Mouse (Mus musculus) T-helper 1 cell (primary cell): ENCODE data around the gene Npr1.

ENCODE experiments used
- in situ Hi-C: fragments of 300-600 bp; cut with MboI, MseI; formaldehyde crosslinking; loops from one replicate; pipeline ENCODE4 v1.15.1; 2025; ENCODE audit warnings: high pct_unique_total_duplicates

Npr1 gene

DNA sequence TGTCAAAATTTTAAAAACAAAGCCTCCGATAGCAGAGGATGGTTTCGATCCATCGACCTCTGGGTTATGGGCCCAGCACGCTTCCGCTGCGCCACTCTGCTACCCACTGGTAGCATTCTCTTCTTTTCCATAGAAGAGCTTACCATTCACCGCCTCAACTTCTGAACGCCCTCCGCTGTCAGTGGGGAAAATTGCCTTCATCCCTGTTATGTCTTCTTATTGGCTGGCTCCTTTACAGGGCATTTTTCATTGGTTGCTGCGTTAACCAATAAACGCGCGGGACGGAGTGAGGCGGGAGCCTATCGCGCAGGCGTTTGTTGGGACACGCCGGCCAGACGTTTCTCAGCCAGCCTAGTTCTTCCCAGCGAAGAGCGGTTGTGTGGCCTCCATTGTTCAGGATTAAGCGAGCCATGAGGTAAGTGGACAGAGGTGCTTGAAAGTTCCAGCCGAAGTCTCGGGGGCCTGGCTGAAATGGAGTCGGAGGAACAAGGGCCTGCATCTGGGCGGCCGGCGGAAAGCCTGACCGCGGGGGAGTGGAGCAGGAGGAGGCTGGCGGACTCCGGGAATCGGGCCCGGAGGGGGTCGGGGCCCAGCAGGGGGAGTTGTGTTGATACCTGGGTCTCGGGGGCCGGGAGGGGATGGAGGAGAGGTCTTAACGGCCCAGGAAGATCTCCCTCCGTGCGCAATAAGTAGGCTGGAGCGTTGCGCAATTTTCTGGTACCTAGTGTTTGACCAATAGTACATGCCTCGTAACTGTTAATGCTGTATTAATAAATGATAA lies 10.4 kb upstream of the Npr1 start, which contains the start of gene Ilf2:
TSS of gene Ilf2 (plus strand) at position 296 of the 781 bp plus-strand sequence.
- in situ Hi-C loops: no loop called here

DNA sequence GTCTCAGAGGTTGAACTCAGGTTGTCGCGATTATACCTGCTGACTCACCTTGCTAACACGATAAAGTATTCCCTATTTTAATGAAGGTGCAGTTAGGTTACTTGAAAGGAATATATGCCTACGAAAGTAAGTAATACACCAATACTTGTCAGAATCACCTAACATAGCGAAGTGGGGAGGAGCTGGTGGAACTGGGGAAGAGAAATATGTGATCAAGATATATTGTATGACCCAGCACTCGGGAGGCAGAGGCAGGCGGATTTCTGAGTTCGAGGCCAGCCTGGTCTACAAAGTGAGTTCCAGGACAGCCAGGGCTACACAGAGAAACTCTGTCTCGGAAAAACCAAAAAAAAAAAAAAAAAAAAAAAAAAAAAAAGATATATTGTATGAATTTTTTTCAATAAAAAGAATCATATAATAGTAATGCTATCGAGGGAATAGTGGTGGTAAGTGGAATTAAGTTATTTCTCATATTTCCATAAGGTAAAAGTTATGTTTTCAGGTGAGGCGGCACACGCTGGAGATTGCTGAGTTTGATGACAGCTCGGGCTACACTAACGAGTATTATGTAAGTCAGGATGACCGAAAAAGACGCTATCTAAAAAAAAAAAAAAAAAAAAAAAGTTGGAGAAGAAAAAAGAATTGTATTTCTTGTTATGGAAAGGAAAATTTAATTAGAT lies 9.6 kb upstream of the Npr1 start:
- in situ Hi-C loops: no loop called here

DNA sequence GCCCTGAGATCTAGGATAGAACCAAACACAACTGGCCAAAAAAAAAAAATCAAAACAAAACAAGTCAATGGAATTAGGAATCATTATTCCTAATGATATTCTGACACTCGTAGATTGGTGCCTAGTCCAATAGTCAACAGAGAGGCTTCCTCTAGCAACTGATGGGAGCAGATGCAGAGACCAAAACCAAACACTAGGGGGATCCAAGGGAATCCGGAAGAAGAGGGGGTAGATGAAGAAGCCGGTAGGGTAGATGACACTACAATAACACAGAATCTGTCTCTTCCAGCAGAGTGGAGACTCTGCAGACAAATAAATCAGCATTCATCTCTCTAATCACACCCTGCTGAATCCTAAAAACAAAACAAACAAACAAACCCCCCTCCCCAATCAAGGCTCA lies 6.5 kb upstream of the Npr1 start:
- in situ Hi-C loops: no loop called here

DNA sequence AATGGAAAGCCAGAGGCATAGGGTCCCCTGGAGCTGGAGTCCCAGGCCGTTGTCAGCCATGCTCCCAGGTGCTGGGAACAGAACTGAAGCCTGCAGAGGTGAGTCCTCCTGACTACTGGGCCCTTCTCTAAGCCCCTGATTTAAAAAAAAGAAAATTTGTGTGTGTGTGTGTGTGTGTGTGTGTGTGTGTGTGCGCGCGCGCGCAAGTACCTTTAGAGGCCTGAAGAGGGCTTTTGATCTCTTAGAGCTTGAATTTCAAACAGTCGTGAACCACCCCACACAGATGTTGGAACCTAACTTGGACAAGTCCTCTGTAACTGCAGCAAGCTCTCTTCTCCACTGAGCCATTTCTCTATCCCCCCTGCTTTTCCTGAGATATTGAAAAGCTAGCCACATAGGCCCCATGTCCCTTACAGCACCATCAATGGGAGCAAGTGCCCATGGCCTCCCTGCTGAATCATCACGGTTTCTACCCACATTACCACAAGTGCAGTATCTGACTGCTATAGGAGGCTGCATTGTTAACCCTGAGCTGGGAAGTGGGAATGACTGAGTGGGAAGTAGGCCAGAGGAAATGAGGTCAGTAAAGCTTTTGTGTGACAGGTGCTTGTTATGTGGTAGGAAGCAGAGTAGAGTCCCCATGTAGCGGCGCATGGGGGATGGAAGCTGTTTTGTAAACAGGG lies 2.1 kb upstream of the Npr1 start:
- in situ Hi-C loops: no loop called here

DNA sequence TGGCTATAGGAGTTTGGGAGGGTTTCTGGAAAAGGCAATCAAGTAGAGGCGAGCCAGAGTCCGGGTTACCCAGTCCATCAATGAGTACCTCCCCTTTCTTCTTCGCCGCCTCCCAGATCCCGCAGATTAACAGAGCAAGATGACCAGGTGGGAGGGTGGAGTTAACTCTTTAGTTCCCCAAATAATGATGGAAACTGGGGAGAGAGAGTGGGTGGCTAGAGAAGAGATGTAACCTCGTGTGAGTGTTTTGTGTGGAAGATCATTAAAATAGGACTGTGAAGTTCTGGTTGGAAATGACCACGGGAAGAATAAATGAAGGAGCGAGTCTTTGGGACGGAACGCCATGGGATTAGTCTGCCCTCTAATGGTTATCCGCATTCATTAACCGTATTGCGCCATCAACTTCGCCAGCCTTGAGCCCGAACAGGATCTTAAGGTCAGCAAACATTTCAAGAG lies 673 bp upstream of the Npr1 start:
- in situ Hi-C loops: no loop called here

DNA sequence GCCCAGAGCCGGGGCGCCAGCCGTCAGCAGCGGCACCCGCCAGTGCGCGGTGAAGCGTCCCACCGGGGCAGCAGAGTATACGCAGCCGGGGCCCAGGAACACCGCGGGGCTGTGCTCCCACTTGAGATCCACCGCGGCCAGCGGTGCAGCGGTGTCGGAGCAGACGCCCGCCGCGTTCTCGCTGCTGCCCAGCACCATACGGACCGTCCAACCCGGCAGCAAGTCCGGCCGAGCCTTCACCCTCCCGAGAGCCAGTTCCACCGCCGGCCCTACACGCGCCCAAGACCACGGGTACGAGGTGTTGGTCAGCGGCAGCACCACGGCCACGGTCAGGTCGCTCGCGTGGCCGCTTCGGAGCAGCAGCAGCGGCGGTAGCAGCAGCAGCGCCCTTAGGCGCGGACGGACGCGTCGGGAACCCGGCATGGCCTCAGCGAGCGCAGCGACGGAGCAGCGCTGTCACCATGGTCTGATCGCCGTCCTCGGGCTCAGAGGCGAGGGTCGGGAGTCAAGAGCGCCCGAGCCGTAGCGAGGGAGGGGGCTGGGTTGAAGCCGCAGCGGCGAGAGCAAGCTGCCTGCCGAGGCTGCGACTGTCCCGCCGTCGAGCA lies 483 bp downstream of the Npr1 start:
- in situ Hi-C loops: no loop called here

DNA sequence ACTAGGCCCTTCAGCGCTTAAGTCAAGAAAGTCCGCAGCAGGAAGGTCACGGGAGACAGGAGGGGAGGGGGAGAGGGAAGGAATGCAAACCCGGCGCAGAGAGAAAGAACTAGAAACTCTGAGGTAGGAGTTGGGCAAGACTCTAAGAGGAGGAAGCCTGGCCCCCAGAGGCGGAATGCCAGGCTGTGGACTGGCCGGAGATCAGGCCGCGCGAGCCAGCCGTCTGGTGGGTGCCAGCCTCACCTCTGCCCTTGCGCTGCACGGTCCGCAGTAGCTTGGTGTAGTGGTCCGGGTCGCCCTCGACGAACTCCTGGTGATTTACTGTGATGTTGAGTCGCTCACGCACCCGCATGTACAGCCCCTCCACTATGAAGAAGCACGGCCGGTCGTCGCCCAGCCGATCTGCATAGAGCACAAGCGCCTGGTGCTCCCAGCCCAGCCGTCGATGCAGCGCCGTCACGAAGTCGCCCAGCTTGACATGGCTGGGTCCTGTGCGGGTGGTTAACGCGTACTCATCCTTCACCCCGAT lies 1.1 kb downstream of the Npr1 start:
- in situ Hi-C loops: loop anchor here (5.0 kb wide), 1 partner anchor 47 kb away; no protein-coding TSS in a partner anchor

DNA sequence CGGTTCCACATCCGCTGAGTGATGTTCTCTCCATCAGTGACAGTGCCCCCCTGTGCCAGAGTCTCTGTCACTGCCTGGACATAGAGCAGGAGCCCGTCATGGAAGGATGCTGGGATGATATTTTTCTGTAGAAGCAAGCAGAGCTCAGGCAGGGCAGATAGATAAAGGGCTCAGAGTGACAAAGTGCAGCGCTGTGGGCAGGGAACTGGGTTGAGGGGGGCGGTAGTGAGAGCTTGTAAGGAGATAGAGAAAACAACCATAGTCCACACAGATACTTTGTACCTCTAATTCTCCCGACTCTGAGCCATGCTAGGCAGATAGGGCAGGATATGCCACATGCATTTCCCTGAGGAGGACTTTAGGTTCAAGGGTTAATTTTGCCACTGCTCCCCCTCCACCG lies 3.1 kb downstream of the Npr1 start:
- in situ Hi-C loops: loop anchor here (5.0 kb wide), 1 partner anchor 45 kb away; no protein-coding TSS in a partner anchor

DNA sequence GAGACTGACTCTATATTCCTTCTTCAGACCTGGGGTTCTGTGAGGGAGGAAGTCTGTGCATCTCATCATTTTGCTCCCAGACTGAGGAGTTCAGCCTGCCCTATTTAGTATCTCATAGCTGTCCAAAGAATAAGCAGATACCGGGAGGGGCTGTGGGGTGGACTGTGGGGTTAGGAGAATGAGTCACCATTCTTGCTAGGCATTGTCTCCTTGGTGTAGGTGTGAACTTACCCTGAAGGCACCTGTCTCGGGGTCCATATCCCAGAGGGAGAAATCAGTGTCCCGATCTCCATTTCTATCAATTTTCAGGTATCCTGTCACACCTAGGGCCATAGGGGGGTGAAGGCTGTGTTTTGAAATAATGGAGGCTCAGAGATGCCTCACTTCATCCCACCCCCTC lies 3.7 kb downstream of the Npr1 start:
- in situ Hi-C loops: loop anchor here (5.0 kb wide), 1 partner anchor 45 kb away; no protein-coding TSS in a partner anchor

DNA sequence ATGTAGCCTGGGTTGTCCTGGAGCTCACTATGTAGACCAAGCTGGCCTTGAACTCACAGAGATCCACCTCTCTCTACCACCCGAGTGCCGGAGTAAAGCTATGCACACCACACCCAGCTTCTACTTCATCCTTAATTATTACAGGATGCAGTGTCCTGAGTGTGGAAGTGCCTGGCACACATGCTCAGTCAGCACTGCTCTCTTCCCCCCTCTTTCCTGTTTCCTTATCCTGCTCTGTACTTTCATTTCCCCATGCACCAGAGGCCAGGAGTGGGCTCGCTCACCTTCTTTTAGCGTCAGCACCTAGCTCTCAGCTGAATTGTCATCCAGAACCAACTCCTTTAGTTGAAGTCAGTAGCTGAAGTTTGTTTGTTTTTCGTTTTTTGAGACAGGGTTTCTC lies 5.4 kb downstream of the Npr1 start:
- in situ Hi-C loops: loop anchor here (5.0 kb wide), 1 partner anchor 43 kb away; no protein-coding TSS in a partner anchor

DNA sequence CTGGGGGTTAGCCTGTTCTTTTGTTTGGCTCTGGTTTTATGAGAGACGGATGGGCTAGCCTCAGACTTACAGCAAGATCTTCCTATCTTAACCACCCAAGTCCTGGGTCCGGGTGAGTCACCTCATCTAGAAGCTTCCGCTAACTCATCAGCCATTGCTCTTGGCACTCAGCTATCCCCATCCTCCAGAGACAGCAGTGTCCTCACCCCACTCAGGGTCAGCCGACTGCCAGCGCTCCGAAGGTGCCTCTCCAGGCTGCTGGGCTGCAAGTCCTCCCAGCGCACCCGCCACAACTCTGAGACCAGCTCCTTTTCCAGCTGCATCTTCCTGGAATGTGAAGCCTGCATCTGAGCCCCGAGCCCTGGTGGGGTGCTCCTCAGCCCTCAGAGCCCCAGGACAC lies 5.9 kb downstream of the Npr1 start:
- in situ Hi-C loops: loop anchor here (5.0 kb wide), 1 partner anchor 42 kb away; no protein-coding TSS in a partner anchor

DNA sequence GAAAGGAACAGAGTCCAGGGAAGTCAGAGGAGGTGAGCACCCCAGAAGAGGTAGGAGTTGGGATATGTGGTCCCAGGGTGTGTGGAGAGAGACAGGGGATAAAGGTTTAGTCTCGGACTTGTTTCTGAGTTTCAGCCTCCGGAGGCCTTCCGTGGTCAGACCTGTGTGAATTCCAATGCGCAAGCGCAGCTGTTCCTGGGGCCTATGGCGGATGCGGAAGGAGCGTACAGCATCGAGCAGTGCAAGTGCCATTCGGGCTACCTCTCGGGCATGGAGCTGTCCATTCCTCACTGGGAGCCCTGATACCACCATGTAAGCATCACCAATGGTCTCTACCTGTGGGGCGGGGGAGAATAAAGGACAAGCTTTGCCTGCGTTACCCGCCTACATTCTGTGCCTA lies 10.7 kb downstream of the Npr1 start:
- in situ Hi-C loops: no loop called here

DNA sequence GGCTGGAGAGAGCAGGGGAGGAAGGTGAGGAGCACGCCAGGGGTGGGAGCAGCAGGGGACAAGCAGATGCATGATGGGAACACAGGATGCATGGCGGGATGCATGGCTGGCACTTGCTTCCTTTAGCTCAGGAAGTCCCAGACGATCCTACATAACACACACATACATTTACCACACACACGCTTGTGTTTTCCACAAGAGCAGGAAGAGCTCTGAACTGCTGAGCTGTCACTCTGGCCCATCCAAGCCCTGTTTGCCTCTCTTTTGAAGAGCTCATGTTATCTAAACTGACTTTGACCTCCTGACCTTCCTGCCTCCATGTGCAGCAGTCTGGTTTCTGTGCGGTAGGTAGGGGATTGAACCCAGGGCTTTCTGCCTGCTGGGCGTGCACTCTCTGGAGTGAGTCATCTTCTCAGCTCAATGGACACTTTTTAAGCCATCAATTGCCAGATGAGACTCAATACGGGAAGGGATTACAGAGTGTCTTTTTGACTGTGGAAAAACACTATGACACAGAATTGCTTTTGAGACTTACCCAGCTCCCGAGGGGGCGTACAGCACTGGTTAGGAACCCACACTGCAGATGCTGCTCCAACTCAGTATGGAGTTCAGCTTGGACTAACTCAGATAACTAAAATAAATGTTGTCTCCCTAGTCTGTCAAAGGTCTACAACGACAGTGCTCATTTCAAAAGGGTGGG lies 14.1 kb downstream of the Npr1 start:
- in situ Hi-C loops: no loop called here

DNA sequence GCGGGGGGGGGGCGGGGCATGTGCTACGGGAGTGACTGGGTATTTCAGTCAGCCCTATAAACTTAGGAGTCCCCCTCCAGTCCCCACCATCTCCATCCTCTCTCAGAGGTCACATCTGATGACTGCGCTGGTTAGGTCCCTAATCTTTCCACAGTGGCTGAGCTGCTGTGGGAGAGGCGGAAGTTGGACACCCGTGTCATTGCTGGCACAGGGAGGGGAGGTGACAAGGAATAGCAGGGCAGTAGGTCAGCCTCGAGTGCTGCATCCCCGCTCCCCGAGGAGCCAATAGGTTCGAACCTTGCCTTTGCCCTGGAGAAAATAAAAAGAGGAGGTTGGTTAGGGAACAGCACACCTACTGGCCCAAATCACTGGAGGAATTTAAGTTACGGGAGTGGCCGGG lies 14.8 kb downstream of the Npr1 start:
- in situ Hi-C loops: no loop called here

DNA sequence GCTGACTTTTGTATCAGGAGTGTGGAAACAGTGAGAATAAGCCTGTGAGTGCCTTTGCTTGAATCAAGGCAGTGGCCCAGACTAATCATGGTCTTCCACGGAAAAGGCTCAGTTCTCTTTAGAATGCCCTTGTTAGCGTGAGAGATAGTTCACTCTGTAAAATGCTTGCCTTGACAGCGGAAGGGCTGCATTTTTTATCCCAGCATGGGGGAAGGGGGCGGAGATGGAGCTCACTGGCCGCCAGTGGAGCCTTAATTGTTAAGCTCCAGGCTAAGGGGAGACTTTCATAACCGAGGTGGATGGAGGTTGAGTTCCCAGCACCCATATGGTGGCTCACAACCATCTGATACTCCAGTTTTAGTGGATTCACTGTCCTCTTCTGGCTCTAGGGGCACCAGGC lies 17.0 kb downstream of the Npr1 start:
- in situ Hi-C loops: no loop called here

DNA sequence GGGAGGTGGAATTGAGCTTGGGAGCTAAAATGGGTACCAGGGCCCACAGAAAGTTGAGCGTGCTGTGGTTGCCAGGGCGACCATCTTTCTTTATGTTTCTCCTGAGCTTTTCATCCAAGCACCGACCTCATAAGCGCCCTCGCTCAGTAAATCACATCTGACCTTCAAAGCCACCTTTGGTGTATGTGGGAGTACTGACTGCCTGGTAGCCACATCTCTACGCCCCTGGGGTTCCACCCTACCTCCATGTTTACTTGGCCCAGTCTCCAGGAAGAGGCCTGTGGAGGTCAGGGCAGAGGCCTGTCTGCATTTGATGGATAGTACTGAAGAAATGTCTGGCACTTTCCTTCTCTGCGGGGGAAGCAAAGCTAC lies 18.6 kb downstream of the Npr1 start:
- in situ Hi-C loops: no loop called here

DNA sequence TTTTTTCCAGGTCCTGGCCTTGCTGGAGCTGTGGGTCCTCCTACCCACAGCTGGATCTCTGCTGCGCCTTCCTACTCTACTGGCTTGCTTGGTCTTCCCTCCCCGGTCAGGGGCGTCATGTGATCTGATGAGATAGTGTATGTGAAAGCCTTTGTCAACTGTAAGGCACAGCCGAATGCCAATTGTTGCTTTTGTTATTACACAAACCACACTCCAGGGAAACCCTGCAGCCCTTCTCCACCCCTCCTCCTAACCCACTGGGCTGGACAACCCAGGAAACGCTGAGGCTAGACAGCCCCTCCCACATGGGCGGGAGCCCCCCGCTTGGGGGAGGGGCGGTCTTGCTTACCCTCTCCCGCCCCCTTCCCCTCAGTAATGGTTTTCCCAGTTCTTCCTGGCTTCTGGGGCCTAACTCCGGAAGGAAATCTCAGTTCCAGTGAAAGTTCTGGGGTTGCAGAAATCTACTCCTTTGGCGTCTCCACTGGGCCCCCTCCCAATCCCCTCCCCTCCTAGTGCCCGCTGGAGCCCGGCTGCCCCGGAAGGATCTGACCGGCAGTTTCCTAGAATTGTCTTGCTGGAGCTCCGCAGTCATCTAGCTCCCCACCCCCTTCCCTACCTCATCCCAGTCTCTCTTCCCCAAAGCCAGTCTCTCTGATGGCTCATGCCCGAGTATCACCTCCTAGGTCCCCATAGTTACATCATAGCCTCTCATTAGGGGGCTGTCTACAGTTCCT lies 19.1 kb downstream of the Npr1 start:
- in situ Hi-C loops: no loop called here

DNA sequence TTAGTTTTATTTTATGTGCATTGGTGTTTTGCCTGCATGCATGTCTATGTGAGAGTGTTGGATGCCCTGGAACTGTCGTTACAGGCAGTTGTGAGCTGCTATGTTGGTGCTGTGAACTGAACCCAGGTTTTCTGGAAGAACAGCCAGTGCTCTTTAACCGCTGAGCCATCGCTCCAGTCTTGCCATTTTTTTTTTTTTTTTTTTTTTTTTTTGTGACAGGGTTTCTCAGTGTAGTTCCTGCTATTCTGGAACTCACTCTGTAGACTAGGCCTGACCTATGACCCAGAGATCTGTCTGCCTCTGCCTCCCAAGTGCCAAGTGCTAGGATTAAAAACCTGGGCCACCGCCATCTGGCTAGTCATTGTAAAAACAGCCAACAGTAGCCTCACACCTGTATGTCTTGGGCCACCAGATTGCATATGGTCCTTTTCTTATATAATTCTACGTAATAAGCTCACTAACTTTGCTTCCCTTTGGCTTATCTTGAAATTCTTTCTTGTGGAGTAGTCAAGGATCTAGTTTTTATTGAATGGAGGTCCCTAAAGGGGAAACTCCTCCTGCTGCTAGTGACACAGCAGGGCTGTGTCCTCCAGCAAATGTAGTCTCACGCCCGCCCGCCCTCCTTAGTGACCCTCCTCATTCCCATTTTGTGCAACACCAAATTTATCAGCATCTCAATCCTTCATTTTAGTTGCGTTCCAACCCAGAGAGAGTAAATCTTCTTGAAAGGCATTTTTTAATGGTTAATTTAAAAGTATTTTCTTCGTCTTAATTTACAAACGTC lies 20.1 kb downstream of the Npr1 start:
- in situ Hi-C loops: no loop called here

DNA sequence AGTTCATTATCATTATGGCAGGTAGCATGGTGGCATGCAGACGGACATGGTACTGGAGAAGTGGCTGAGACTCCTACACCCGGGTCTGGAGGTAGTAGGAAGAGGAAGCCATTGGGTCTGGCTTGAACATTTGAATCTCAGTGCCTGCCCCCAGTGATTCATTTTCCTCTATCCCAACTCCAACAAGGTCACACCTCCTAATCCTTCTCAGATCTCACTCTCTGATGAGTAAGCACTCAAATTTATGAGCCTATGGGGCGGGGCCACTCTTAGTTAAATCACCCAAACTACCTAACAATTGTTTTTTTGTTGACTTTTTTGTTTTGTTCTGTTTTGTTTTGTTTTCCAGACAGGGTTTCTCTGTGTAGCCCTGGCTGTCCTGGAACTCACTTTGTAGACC lies 21.7 kb downstream of the Npr1 start:
- in situ Hi-C loops: no loop called here

DNA sequence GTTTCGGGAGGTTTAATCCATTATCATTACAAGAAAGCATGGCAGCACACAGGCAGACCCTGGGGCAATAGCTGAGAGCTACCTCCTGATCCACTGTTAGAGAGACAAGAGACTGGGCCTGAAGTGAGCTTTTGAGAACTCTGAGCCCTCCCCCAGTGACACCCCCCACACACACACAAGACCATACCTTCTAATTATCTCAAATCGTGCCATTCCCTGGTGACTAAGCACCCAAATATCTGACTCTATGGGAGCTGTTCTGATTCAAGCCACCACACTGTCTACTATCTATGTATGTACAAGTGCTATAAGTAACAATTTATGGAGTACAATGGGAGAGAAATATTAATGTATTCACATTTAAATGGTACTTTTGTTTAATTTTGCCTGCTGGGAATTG lies 24.9 kb downstream of the Npr1 start:
- in situ Hi-C loops: no loop called here
